Mouse (Mus musculus) brain, embryonic 14.5 days (tissue): Measurements from ENCODE around the gene Hic2.

Source experiments
- CTCF ChIP-seq: fragments of 200-500 bp; IDR thresholded peaks from 2 replicates; pipeline ENCODE4 v1.5.1; 2012; ENCODE audit warnings: inconsistent platforms, mild to moderate bottlenecking, moderate library complexity, borderline replicate concordance; ENCODE audit not compliant: insufficient read depth, insufficient read length; ENCODE audit errors: extremely low read depth
- POLR2A ChIP-seq: fragments of 200-500 bp; IDR thresholded peaks from 2 replicates; pipeline ENCODE4 v1.6.1; 2012; ENCODE audit warnings: mild to moderate bottlenecking, inconsistent platforms, borderline replicate concordance; ENCODE audit not compliant: poor library complexity, insufficient read depth, insufficient read length, severe bottlenecking; ENCODE audit errors: extremely low read depth

DNA sequence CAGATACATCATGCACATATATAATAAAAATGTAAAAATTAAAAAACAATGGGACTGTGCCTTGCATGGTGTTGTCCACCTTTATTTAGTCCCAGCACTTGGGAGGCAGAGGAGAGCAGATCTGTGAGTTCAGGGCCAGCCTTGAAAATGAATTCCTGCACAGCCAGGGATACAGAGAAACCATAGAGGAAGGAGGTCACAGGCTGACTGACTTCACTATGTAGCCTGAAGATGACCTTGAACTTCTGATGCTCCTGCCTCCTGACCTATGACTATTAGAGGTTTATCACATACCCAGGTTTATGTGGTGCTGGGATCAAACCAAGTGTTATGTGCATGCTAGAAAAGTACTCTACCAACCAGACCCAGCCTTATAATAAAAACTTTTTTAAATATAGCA, 47.9 kb upstream of the Hic2 start:
- TF ChIP-seq POLR2A = no peak
- TF ChIP-seq CTCF = no peak
